Mouse (Mus musculus) heart, postnatal 0 days (tissue): ENCODE results near the gene Cstad. TPM values are rescaled to one million over a fixed set of nuclear protein-coding genes. Genes with fewer than 3 reads are reported as not detected.
A peak's percentile ranks its signal among the peaks of the same experiment; 100 is the strongest.

Experiments used
- ATAC-seq: fragments of 200-750 bp; cut with Nextera tagmentation; 2 replicates; pipeline ENCODE4 v1.8.0; 2017; ENCODE audit warnings: low read depth, moderate number of reproducible peaks, moderate library complexity; ENCODE audit not compliant: insufficient read depth
- DNase-seq: peaks from one replicate; pipeline ENCODE4 v3.0.0-alpha.2; 2016; ENCODE audit warnings: low spot score
- H3K27ac ChIP-seq: fragments of 300-500 bp; sonication (generic); 2 replicates; pipeline ENCODE4 v1.5.1; 2014; ENCODE audit warnings: low read depth, mild to moderate bottlenecking
- H3K27me3 ChIP-seq: fragments of 300-500 bp; sonication (generic); 2 replicates; pipeline ENCODE4 v1.6.1; 2014; ENCODE audit warnings: low read length, mixed read lengths; ENCODE audit not compliant: control insufficient read depth, insufficient read depth
- H3K36me3 ChIP-seq: fragments of 300-500 bp; sonication (generic); replicated peaks from 2 replicates; pipeline ENCODE4 v1.6.1; 2014; ENCODE audit warnings: low read length, mixed read lengths; ENCODE audit not compliant: control insufficient read depth, insufficient read depth
- H3K4me1 ChIP-seq: fragments of 300-500 bp; sonication (generic); 2 replicates; pipeline ENCODE4 v1.6.1; 2014; ENCODE audit warnings: antibody characterized with exemption; ENCODE audit not compliant: control insufficient read depth, insufficient read depth
- H3K4me2 ChIP-seq: fragments of 300-500 bp; sonication (generic); 2 replicates; pipeline ENCODE4 v1.6.1; 2014; ENCODE audit warnings: low read depth, mild to moderate bottlenecking, low read length, moderate library complexity
- H3K4me3 ChIP-seq: fragments of 300-500 bp; sonication (generic); 2 replicates; pipeline ENCODE4 v1.5.1; 2014; ENCODE audit warnings: low read depth, low read length
- H3K9ac ChIP-seq: fragments of 300-500 bp; sonication (generic); replicated peaks from 2 replicates; pipeline ENCODE4 v1.6.1; 2014; ENCODE audit warnings: low read depth, low read length, mixed read lengths
- H3K9me3 ChIP-seq: fragments of 300-500 bp; sonication (generic); replicated peaks from 2 replicates; pipeline ENCODE4 v1.6.1; 2016; ENCODE audit warnings: low read length; ENCODE audit not compliant: control insufficient read depth
- CTCF ChIP-seq: IDR thresholded peaks from 2 replicates; pipeline ENCODE4 v1.5.1; 2016; ENCODE audit warnings: antibody characterized with exemption, control low read depth, low read depth
- EP300 ChIP-seq: IDR thresholded peaks from 2 replicates; pipeline ENCODE4 v1.6.1; 2016; ENCODE audit warnings: antibody characterized with exemption, low read depth
- WGBS: fragments of 180-500 bp; shearing (Covaris S2); extraction: QIAGEN DNeasy Blood & Tissue Kit; methylation state at CpG from one replicate; pipeline ENCODE4 v1.1.7; 2014; 5-methylcytosine and 5-hydroxymethylcytosine counted together
- polyA plus RNA-seq: library from polyadenylated mRNA; unstranded; fragments of >200 nt; fragmentation: Nextera tagmentation; extraction: Ambion mirVana; gene quantifications from 2 replicates; pipeline ENCODE4 v1.2.1, GENCODE M21; 2015
- total RNA-seq: library from RNA; depleted of rRNA; stranded (reverse); fragments of >200 nt; gene quantifications from 2 replicates; pipeline ENCODE4 v1.2.3, GENCODE M21; 2014; ENCODE audit warnings: low replicate concordance; rRNA removed

The Cstad gene
- total RNA-seq (not detected in 2 replicates), polyA plus RNA-seq (3.1 and 3.6 TPM in 2 replicates)

DNA sequence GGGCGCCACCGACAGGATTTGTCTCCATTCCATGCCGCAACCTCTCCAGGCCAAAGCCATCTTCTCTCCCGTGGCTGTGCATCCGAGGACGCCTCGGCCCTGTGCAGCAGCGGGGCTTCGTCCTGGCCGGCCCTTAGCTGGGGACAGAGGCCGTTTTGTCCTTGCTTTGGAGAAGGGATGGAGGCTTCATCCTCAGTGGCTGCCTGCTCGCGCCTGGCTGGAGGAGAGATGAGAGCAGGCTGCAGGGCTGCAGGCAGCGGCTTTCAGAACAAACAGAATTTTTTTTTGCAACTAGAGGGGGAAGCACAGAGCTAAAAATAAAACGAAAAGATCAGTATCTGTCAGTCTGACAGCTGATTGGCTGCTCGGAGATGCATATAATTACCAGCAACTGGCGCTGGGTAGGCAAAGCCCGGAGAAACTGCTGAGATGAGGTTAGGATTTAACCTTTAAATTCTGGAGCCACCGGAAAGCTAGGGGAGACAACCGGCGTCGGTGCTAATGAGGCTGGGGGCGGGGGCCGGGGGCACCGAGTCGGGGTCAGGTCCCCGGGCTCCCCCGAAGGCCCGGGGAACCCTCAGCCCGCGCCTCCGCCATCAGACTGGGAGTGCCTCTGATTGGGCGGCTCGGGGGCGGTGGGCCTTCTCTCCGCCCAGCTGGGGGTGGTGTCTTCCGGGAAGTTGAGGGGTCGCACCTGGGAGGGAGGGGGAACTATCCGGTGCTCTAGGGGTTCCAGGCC lies at the start of gene Cstad:
TSS of gene Cstad (plus strand) at position 400 of the 739 bp plus-strand sequence.
- Histone ChIP-seq H3K36me3 (no peaks in the 10 kb centered on the region), H3K9me3 (no peaks in the 10 kb centered on the region), H3K27me3 (no peaks in the 10 kb centered on the region), H3K9ac (peak within 1 kb of the TSS; percentile 81), H3K4me2 (peak within 1 kb of the TSS; percentile 77), H3K4me1 (peaks cover 17% of the 10 kb centered on the region), H3K4me3 (peak within 1 kb of the TSS; percentile 69), H3K27ac (peak within 1 kb of the TSS; percentile 97)
- TF ChIP-seq EP300 (peak; percentile 56), CTCF (0 out of 2 replicates have a peak, but pooled peaks have one; percentile 5)
- DNase-seq (peak; percentile 92), ATAC-seq (peak; percentile 65)
- WGBS: under 1% methylated on average over 38 of the region's 39 CpGs

DNA sequence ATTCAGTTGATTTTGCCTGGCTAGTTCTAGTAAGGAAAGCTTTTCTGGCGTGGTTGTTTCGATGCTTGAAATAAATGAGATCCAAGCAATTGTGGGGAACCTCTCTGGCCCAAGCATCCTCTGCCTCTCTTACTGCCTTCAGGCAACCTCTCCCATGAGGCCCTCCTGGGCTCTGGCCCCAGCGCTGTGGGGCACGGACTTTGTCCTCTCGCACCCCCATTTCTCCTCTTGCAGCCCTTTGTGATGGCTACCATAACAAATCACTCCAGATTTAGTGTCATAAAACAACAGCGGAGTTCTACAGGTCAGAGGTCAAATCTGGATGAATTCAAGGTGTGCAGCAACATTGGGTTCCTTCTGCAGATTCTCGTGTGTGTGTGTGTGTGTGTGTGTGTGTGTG lies 49.1 kb upstream of the Cstad start:
- no peak for DNase-seq
- ATAC-seq: no peak
- H3K4me1 ChIP-seq: peaks cover 29% of the 10 kb centered on the region
- no peaks in the 10 kb centered on the region for H3K27me3 ChIP-seq
- TF ChIP-seq CTCF: no peak
- TF ChIP-seq EP300: no peak
- no peak overlapping the region for H3K4me3 ChIP-seq
- H3K9ac ChIP-seq: no peak overlapping the region
- no peaks in the 10 kb centered on the region for H3K36me3 ChIP-seq
- no peak overlapping the region for H3K4me2 ChIP-seq
- no peak overlapping the region for H3K27ac ChIP-seq
- H3K9me3 ChIP-seq: no peaks in the 10 kb centered on the region
- 83% methylated on average over 7 of the region's 7 CpGs for WGBS

- H3K9ac ChIP-seq: no peak overlapping the region
- no peak overlapping the region for H3K4me2 ChIP-seq
- H3K36me3 ChIP-seq: no peaks in the 10 kb centered on the region
- H3K27me3 ChIP-seq: no peaks in the 10 kb centered on the region
- TF ChIP-seq CTCF: no peak
- no peak for TF ChIP-seq EP300
- 49% methylated on average over 2 of the region's 3 CpGs for WGBS
- peaks cover 29% of the 10 kb centered on the region for H3K4me1 ChIP-seq
- ATAC-seq (no peak), DNase-seq (no peak)
- no peak overlapping the region for H3K27ac ChIP-seq
- no peaks in the 10 kb centered on the region for H3K9me3 ChIP-seq
- no peak overlapping the region for H3K4me3 ChIP-seq
These were observed 48.6 kb upstream of the Cstad start for GRCm38 (mm10) chr2:30546219-30546618.

DNA sequence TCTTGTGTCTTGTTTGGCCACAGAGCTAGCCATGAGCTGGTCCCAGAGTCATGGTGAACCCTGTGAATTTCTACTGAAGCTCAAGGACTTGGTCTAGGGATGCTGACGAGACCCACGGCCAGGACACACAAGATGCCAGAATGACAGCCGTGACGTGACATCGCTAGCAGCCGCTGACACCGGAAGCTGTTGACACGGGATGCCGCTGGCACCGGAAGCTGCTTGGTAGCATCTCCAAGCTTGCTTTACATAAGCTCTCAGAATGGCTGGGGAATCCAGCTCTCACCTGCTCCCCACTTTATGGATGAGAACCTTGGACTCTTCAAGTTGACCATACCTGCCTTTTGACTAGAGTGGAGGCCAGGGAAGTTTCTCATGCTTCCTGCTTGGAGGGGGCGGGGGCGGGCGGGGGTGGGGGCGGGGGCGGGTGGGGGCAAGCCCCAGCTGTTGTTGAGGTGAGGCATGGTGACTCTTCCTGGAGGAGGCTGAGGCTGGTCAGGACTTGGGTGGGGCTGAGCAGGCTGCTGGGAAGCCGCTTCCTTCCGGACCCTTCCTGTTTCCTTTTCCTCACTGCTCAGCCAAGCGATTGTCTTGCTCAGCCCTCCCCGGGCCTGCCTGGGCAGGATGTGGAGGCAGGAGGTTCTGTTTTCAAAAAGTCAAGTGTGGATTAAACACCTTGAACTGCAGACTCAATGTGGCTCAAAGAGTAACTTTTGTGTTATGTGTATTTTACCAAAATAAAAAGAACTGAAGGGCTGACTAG lies 47.2 kb upstream of the Cstad start:
- Histone ChIP-seq H3K9ac (no peak overlapping the region), H3K9me3 (no peaks in the 10 kb centered on the region), H3K27ac (peak overlapping the region; percentile 81), H3K36me3 (no peaks in the 10 kb centered on the region), H3K27me3 (no peaks in the 10 kb centered on the region), H3K4me2 (no peak overlapping the region), H3K4me1 (peaks cover 18% of the 10 kb centered on the region; the same call in 1 of the 2 replicates), H3K4me3 (no peak overlapping the region)
- ATAC-seq (peak; percentile 62), DNase-seq (peak; percentile 56)
- TF ChIP-seq EP300: no peak
- TF ChIP-seq CTCF: no peak
- 58% methylated on average over 19 of the region's 19 CpGs for WGBS

- Histone ChIP-seq H3K27me3 (no peaks in the 10 kb centered on the region), H3K36me3 (no peaks in the 10 kb centered on the region), H3K4me2 (no peak overlapping the region), H3K9ac (no peak overlapping the region), H3K9me3 (no peaks in the 10 kb centered on the region), H3K27ac (no peak overlapping the region), H3K4me3 (no peak overlapping the region), H3K4me1 (peaks cover 8% of the 10 kb centered on the region; the same call in 1 of the 2 replicates)
- DNase-seq: no peak
- no peak for ATAC-seq
- 77% methylated on average over 5 of the region's 5 CpGs for WGBS
- no peak for TF ChIP-seq EP300
- no peak for TF ChIP-seq CTCF
These were observed 43.3 kb upstream of the Cstad start for GRCm38 (mm10) chr2:30551579-30551978.
